Mouse (Mus musculus) spleen, postnatal 0 days (tissue): ENCODE data around the gene Plekhg2. TPM values are rescaled to one million over a fixed set of nuclear protein-coding genes. Genes with fewer than 3 reads are reported as not detected.

Source experiments
- polyA plus RNA-seq: library from polyadenylated mRNA; unstranded; fragments of >200 nt; fragmentation: Nextera tagmentation; extraction: Ambion mirVana; gene quantifications from 2 replicates; pipeline ENCODE4 v1.2.1, GENCODE M21; 2015

Plekhg2 gene
- polyA plus RNA-seq, result 18.9 and 22.0 TPM in 2 replicates

DNA sequence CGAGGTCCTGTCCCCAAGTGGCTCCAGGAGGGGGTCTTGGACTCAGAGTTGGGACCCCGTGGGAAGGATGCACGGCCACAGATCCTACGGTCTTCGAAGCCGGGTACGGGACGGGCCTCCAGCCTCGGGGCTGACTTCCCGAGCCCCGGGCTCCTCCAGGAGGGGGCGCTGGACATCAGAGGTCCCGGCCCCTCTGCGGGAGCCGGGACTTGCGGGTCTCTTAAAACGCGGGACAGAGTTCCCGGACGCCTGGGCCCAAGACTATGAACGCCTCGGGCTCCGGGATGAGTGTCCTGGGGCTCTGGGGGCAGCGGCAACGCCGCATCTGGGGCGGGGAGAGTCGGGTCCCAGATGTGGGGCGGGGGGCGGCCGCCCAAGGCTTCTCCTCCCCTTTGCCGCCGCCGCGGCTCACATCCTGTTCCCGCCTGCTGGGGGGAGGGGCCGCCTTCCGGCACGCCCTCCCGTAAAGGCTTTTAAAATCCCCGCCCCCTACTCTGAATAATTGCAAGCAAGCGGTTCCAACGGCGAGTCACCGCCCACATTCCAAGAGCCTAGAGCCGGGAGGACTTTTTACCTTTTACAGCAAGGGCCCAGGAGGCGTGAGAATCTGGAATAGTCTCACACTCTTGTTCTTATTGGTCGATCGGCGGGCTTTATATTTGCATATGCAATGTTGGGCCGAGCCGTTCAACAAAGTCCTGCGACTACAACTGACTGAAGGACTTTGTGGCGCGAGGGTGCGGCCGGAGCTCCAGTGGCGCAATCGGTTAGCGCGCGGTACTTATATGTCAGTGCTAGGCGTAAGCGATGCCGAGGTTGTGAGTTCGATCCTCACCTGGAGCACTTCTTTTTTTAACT is at the start of gene Plekhg2:
TSS of gene Plekhg2 (minus strand) at position 349 of the 858 bp plus-strand sequence.

DNA sequence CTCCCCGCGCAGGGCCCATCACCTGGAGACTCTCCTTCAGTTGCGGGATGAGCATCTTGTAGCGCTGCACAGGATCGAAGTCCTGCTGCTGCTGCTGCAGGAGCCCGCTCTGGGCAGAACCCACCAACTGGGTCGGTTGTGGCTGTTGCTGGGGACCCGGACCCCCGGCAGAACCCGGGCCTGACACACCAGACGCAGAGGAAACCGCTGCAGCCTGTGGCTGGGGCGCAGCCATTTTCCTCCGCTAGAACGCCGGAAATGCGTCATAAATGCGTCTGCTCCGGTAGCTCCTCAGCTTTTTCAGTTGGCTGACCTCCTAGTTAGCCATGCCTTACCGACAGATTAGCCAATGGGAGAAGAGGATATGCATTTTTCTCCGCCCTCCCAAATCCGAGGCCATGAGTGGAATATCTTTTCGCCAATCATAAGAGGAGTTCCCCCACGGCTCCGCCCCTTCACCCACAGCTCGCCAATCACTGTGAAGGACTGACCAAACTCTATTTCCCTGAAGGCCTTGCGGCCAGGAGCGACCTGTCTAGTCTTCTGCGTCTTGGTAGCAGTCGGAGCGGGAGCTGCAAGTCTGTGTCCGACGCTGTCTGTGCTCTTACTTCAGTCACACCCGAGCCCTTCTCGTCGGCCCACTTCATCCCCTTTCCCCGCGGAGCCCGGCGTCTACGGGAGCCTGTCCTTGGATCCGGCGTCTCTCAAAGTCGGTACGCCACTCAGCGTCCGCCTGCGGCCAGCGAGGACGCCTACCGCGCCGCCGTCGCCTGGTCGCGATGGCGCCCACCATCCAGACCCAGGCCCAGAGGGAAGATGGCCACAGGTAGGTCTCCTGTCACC is 20.3 kb upstream of the Plekhg2 start, which contains the start of the genes Med29 and Paf1:
TSS of gene Med29 (minus strand) at position 280 of the 843 bp plus-strand sequence.
TSS of gene Paf1 (plus strand) at position 523 of the 843 bp plus-strand sequence.

DNA sequence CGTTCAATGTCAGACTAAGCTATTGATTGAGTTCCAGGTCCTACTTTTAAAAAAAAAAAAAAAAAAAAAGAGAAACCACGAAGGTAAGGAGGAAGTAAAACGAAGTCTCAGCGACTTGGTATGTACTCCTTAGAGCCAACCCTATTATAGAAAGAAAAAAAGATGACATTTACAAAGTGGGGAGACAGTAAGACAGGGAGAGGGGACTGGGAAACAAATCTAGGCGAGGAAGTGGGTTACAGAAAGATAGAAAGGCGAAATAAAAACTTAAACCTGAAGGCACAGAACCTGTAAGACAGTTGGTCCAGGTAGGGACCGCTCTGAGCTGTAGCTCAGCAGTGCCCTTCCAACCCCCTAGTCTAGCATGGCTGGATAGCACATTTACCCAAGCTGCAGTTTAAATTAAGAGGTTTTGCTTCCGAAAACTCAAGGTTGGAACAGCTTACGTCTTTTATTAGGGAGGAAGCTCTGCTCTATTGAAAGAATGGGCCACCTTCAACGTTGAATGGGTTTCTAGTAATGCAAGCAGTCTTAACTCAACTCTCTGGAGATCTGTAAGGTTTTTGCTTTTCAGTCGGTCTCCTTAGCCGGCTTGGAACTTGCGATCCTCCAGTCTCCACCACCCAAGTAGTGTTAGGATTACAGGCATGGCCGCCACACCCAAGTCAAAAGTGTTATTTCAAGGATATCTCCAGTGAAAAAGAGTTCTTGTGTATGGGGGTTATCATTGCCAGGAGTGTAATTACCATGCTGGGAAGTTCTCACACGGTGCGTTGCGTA is 8.0 kb upstream of the Plekhg2 start, which contains the start of gene Zfp36:
TSS of gene Zfp36 (minus strand) at position 17 of the 780 bp plus-strand sequence.

DNA sequence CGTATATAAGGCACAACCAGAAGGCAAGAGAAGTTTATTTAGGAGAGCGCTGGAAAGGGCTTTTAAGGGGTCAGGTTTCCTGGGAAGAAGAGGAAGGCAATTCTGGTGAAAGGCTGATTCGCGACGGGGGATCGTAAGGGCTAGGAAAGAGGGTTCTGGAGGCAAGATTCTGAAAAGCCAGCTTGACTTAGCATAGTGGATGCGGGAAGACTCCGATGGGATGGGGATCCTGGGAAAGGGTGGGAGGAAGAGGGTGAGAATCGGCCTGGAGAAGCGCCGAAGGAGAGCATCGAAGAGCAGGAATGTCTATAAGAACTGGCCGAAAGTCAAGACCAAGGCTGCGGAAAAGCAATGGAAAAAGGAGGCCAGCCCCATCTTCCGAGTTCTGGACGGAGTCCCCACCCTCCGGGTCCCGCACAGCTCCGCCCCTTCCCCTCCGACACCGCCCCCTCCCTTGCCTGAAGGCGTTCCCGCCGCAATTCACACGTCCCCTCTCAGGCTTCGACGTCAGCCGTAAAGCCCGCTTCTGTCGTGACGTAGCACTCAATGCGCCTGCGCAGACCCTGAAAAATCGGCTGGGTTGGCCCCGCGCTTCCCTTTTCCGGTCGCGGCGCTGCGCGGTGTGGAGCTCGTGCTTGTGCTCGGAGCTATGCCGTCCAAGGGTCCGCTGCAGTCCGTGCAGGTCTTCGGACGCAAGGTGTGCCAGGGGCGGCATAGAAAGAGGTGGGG is 22.1 kb downstream of the Plekhg2 start, which contains the start of gene Rps16:
TSS of gene Rps16 (plus strand) at position 498 of the 729 bp plus-strand sequence.

DNA sequence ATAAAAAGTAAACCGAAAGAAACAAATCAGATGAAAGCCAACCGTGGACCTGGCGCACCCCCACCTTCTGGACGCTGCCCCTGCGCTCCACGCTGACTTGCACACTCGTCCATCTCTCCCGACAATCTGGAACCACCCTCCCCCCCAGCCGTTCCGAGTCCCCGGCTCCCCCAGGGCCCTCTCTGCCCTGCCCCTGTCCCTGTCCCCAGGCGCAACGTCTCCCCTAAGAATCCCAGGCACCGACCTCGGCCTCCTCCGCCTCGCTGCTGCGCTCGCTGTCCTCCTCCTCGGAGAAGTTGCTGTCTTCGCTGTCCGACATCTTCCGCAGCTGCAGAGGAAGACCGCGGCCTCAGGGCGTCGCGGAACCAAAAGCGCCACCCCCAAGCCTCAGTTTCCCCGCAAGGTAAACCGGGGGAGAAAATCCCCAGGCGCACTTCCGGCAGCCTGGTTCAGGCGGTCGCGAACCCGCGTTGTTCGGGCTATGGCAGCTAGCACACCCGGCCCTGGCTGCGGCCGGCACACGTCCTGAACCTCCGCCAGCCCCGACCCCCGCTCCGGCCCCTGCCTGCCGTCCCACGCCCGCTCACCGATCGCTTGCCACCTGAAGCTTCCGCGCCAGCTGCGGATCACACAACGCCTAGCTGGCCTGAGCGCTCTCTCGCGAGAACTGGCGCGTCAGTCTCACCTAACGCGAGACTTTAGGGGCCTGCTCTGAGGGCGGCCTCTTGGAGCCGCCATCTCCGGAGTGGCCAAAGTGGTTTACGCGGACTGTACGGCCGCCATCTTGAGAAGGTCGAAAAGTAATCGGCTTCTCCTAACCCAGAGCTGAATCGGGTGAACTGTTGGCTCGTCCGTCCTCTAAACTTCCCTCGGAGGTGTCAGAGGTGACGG is 34.0 kb downstream of the Plekhg2 start, which contains the start of gene Supt5:
TSS of gene Supt5 (minus strand) at position 639 of the 891 bp plus-strand sequence.

DNA sequence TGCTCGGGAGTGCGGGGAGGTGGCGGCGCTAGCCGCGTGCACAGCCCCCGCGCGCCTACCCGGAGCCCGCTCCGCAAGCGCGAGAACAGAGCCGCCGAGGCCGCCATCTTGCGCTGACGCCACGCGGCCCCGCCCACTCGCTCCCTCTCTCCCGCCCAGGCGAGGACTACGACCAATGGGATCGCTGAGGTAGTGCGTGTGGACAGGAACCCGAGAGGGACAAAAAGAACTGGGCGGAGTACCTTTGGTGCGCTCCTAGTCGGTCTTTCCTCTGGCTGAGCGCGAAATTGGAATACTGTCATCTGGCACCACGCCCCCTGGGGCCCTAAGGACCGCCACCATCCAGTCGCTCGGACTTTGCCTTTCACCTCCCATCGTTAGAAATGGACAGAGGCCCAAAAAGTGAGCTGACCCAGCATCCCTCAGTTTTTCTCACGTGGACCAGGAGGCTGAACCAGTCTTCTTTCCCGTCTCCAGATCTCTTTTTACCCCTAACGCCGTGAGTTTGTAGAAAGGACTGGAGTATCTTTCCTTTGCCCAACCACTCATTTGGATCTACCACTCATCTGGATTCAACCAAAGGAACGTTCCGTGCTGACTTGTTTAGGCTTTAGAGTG is 60.4 kb downstream of the Plekhg2 start, which contains the start of gene Timm50:
TSS of gene Timm50 (minus strand) at position 147 of the 618 bp plus-strand sequence.

Other genes with a start within 250 kb of the Plekhg2 start
- gene 9530053A07Rik, start 243.1 kb downstream of the Plekhg2 start, polyA plus RNA-seq, result 0.02 TPM in 1 of 2 replicates, not detected in the other
- 115 and 124 TPM in 2 replicates for gene Fbl, start 202.9 kb downstream of the Plekhg2 start, polyA plus RNA-seq
- 4.2 and 4.5 TPM in 2 replicates for gene Dyrk1b, start 193.1 kb downstream of the Plekhg2 start, polyA plus RNA-seq
- gene Eid2, start 104.7 kb downstream of the Plekhg2 start, polyA plus RNA-seq, result 1.2 and 1.5 TPM in 2 replicates
- 4.4 and 5.9 TPM in 2 replicates for gene Eid2b, start 94.9 kb downstream of the Plekhg2 start, polyA plus RNA-seq
- gene Selenov, start 81.4 kb downstream of the Plekhg2 start, polyA plus RNA-seq, result 0.15 TPM in 1 of 2 replicates, not detected in the other
- not detected in 2 replicates for gene Dll3, start 70.4 kb downstream of the Plekhg2 start, polyA plus RNA-seq
- gene Timm50, start 60.5 kb downstream of the Plekhg2 start, polyA plus RNA-seq, result 85.5 and 94.2 TPM in 2 replicates
- gene Supt5, start 33.9 kb downstream of the Plekhg2 start, polyA plus RNA-seq, result 30.5 and 35.4 TPM in 2 replicates
- 1,177 and 1,190 TPM in 2 replicates for gene Rps16, start 21.9 kb downstream of the Plekhg2 start, polyA plus RNA-seq
- 14.2 and 15.8 TPM in 2 replicates for gene Zfp36, start 7.7 kb upstream of the Plekhg2 start, polyA plus RNA-seq
- 21.9 and 23.0 TPM in 2 replicates for gene Med29, start 20.1 kb upstream of the Plekhg2 start, polyA plus RNA-seq
- 31.6 and 33.8 TPM in 2 replicates for gene Paf1, start 20.4 kb upstream of the Plekhg2 start, polyA plus RNA-seq
- gene Gmfg, start 64.8 kb upstream of the Plekhg2 start, polyA plus RNA-seq, result 149 and 179 TPM in 2 replicates
- gene Lrfn1, start 79.4 kb upstream of the Plekhg2 start, polyA plus RNA-seq, result 0.42 and 0.49 TPM in 2 replicates
- not detected in 2 replicates for gene Ifnl2, start 137.9 kb upstream of the Plekhg2 start, polyA plus RNA-seq
- gene Ifnl3, start 150.2 kb upstream of the Plekhg2 start, polyA plus RNA-seq, result not detected in 2 replicates
- gene Sycn, start 168.3 kb upstream of the Plekhg2 start, polyA plus RNA-seq, result 25.7 and 72.8 TPM in 2 replicates
- not detected in 2 replicates for gene Nccrp1, start 174.7 kb upstream of the Plekhg2 start, polyA plus RNA-seq
- 6.6 and 8.0 TPM in 2 replicates for gene Samd4b, start 225.5 kb upstream of the Plekhg2 start, polyA plus RNA-seq
- gene Pak4, start 225.6 kb upstream of the Plekhg2 start, polyA plus RNA-seq, result 8.8 and 9.8 TPM in 2 replicates